Mouse (Mus musculus): ENCODE measurements at regions not wholly inside any gene's neighbourhood (a gene's known extent, or its start where the extent isn't known, plus 50 kb on each side); places are given as distances from the start of the nearest gene placed in this dataset.

GRCm38 (mm10) chr8:76538806-76539480 lies 360.3 kb upstream of the Nr3c2 start:
- no peak for ATAC-seq (ENCODE audit: insufficient number of reproducible peaks, low FRiP score, low TSS enrichment)

GRCm38 (mm10) chr8:76539638-76540037 lies 359.6 kb upstream of the Nr3c2 start:
- ATAC-seq (ENCODE audit: insufficient number of reproducible peaks, low FRiP score, low TSS enrichment) = no peak

GRCm38 (mm10) chr8:76540611-76541010 lies 358.6 kb upstream of the Nr3c2 start:
- ATAC-seq (ENCODE audit: insufficient number of reproducible peaks, low FRiP score, low TSS enrichment) = no peak

GRCm38 (mm10) chr8:76551681-76552080 lies 347.6 kb upstream of the Nr3c2 start:
- no peak for ATAC-seq (ENCODE audit: insufficient number of reproducible peaks, low FRiP score, low TSS enrichment)

GRCm38 (mm10) chr8:76601566-76601965 lies 297.7 kb upstream of the Nr3c2 start:
- ATAC-seq (ENCODE audit: insufficient number of reproducible peaks, low FRiP score, low TSS enrichment) = no peak

- no peak; the same call in 1 of the 2 replicates for ATAC-seq (ENCODE audit: insufficient number of reproducible peaks, low FRiP score, low TSS enrichment)
These were observed 280.5 kb upstream of the Nr3c2 start for GRCm38 (mm10) chr8:76618721-76619120.

- no peak for ATAC-seq (ENCODE audit: insufficient number of reproducible peaks, low FRiP score, low TSS enrichment)
These were observed 278.4 kb upstream of the Nr3c2 start for GRCm38 (mm10) chr8:76620853-76621252.

GRCm38 (mm10) chr8:76633086-76633485 lies 266.2 kb upstream of the Nr3c2 start:
- no peak for ATAC-seq (ENCODE audit: insufficient number of reproducible peaks, low FRiP score, low TSS enrichment)

Measured in cerebellum, adult (tissue).